Mouse (Mus musculus): ENCODE results near the gene Higd1c. TPM values are rescaled to one million over a fixed set of nuclear protein-coding genes. Genes with fewer than 3 reads are reported as not detected.
"Not testable (repeated sequence)": the region's sequence is repeated elsewhere in the genome, so short reads cannot be mapped to it uniquely, and the experiment has no call there.

Gene Higd1c
- polyA plus RNA-seq, 1 experiment, result not detected

GRCm38 (mm10) chr15:100410918-100411672 lies 46.8 kb downstream of the Higd1c start:
- no peak for DNase-seq (ENCODE audit: low read depth)

GRCm38 (mm10) chr15:100411731-100412130 lies 47.4 kb downstream of the Higd1c start:
- no peak for DNase-seq (ENCODE audit: low read depth)

- no peak for DNase-seq (ENCODE audit: low read depth)
These were observed 49.0 kb downstream of the Higd1c start for GRCm38 (mm10) chr15:100413306-100413705.

- DNase-seq (ENCODE audit: low read depth), result no peak
These were observed 49.7 kb downstream of the Higd1c start for GRCm38 (mm10) chr15:100414011-100414410.

- DNase-seq (ENCODE audit: low read depth), result no peak
These were observed 50.6 kb downstream of the Higd1c start for GRCm38 (mm10) chr15:100414942-100415341.

- DNase-seq (ENCODE audit: low read depth), result no peak
These were observed 51.3 kb downstream of the Higd1c start for GRCm38 (mm10) chr15:100415684-100416083.

GRCm38 (mm10) chr15:100417854-100418450 lies 53.6 kb downstream of the Higd1c start:
- DNase-seq (ENCODE audit: low read depth), result no peak

GRCm38 (mm10) chr15:100419311-100419710 lies 55.0 kb downstream of the Higd1c start:
- no peak for DNase-seq (ENCODE audit: low read depth)

- no peak for DNase-seq (ENCODE audit: low read depth)
These were observed 55.8 kb downstream of the Higd1c start for GRCm38 (mm10) chr15:100419901-100420745.

GRCm38 (mm10) chr15:100421059-100421757 lies 56.9 kb downstream of the Higd1c start:
- no peak for DNase-seq (ENCODE audit: low read depth)

GRCm38 (mm10) chr15:100421758-100422197 lies 57.4 kb downstream of the Higd1c start, which contains the start of gene Gm5475:
Gene Gm5475 (plus strand): TSS chr15:100422147.
- not testable (repeated sequence) for DNase-seq (ENCODE audit: low read depth)

- no peak for DNase-seq (ENCODE audit: low read depth)
These were observed 58.1 kb downstream of the Higd1c start for GRCm38 (mm10) chr15:100422476-100422875.

GRCm38 (mm10) chr15:100422899-100423860 lies 58.8 kb downstream of the Higd1c start:
- DNase-seq (ENCODE audit: low read depth), result no peak

GRCm38 (mm10) chr15:100423916-100424315 lies 59.6 kb downstream of the Higd1c start:
- no peak for DNase-seq (ENCODE audit: low read depth)

GRCm38 (mm10) chr15:100424396-100425122 lies 60.2 kb downstream of the Higd1c start, which contains the start of gene Slc11a2:
Gene Slc11a2 (minus strand): TSS chr15:100425072.
- DNase-seq (ENCODE audit: low read depth), result no peak

GRCm38 (mm10) chr15:100428296-100428905 lies 64.1 kb downstream of the Higd1c start:
- DNase-seq (ENCODE audit: low read depth), result no peak

GRCm38 (mm10) chr15:100429959-100430565 lies 65.7 kb downstream of the Higd1c start:
- no peak for DNase-seq (ENCODE audit: low read depth)

GRCm38 (mm10) chr15:100433234-100433633 lies 68.9 kb downstream of the Higd1c start:
- no peak for DNase-seq (ENCODE audit: low read depth)
